Mouse (Mus musculus): ENCODE data around the gene Cdk12. TPM values are rescaled to one million over a fixed set of nuclear protein-coding genes. Genes with fewer than 3 reads are reported as not detected.
A peak's percentile ranks its signal among the peaks of the same experiment; 100 is the strongest.
"Not testable (repeated sequence)": the region's sequence is repeated elsewhere in the genome, so short reads cannot be mapped to it uniquely, and the experiment has no call there.

The Cdk12 gene
- polyA plus RNA-seq, 1 experiment: 18.1 TPM

DNA sequence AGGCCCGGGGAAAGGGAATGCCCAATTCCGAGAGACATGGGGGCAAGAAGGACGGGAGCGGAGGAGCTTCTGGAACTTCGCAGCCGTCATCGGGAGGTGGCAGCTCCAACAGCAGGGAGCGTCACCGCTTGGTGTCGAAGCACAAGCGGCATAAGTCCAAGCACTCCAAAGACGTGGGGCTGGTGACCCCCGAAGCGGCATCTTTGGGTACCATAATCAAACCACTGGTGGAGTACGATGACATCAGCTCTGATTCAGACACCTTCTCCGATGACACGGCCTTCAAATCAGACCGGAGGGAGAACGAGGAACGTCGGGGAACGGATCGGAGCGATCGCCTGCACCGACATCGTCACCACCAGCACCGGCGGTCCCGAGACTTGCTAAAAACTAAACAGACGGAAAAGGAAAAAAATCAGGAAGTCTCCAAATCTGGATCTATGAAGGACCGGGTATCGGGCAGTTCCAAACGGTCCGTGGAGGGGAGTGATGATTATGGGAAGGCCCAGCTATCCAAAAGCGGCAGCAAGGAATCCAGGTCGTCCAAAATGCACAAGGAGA is 572 bp downstream of the Cdk12 start:
- H3K27ac ChIP-seq (ENCODE audit: insufficient read depth, low read length): no peak overlapping the region
- H3K4me3 ChIP-seq (ENCODE audit: insufficient read depth, low read length): peak overlapping the region; percentile 84
- no peaks in the 10 kb centered on the region for H3K4me1 ChIP-seq (ENCODE audit: control insufficient read depth, insufficient read depth, low read length)
- no peak for TF ChIP-seq POLR2A (IDR thresholded peaks at IDR 0.05; ENCODE audit: extremely low read depth, insufficient read depth, low read length)
- TF ChIP-seq CTCF (IDR thresholded peaks at IDR 0.05; ENCODE audit: extremely low read depth, insufficient read depth, low read length): no peak

DNA sequence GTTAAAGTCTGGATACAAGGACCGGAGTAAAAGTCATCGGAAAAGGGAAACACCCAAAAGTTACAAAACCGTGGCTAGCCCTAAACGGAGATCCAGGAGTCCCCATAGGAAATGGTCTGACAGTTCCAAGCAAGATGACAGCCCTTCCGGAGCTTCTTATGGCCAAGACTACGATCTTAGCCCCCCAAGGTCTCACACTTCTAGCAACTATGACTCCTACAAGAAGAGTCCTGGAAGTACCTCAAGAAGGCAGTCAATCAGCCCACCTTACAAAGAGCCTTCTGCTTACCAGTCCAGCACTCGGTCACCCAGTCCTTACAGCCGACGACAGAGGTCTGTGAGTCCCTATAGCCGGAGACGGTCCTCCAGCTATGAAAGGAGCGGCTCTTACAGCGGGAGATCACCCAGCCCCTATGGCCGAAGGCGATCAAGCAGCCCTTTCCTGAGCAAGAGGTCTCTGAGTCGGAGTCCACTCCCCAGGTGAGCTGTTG is 1.1 kb downstream of the Cdk12 start:
- TF ChIP-seq CTCF (IDR thresholded peaks at IDR 0.05; ENCODE audit: extremely low read depth, insufficient read depth, low read length) (no peak), POLR2A (IDR thresholded peaks at IDR 0.05; ENCODE audit: extremely low read depth, insufficient read depth, low read length) (no peak)
- Histone ChIP-seq H3K4me3 (ENCODE audit: insufficient read depth, low read length) (peak overlapping the region; percentile 84), H3K4me1 (ENCODE audit: control insufficient read depth, insufficient read depth, low read length) (no peaks in the 10 kb centered on the region), H3K27ac (ENCODE audit: insufficient read depth, low read length) (no peak overlapping the region)

DNA sequence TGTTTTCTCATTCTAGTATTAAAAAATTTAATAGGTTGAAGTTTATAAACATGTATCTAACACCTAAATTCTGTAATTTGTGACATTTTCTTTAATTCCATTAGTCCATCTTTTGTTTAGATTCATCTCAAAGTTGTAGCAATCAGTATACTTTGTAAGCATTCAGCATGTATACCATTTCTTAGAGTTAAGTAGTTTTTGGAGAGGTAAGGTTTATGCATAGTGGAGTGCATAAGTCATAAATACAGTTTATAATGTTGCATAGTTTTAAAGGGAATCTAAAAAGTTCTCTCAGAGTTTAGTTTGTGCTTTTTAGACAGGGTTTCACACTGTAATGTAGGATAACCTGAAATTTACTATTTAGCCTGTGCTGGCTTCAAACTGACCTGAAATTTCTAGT is 2.6 kb downstream of the Cdk12 start:
- Histone ChIP-seq H3K4me3 (ENCODE audit: insufficient read depth, low read length) (peak overlapping the region; percentile 84; the same call in 1 of the 2 replicates), H3K27ac (ENCODE audit: insufficient read depth, low read length) (no peak overlapping the region), H3K4me1 (ENCODE audit: control insufficient read depth, insufficient read depth, low read length) (no peaks in the 10 kb centered on the region)
- TF ChIP-seq CTCF (IDR thresholded peaks at IDR 0.05; ENCODE audit: extremely low read depth, insufficient read depth, low read length) (no peak), POLR2A (IDR thresholded peaks at IDR 0.05; ENCODE audit: extremely low read depth, insufficient read depth, low read length) (no peak)

DNA sequence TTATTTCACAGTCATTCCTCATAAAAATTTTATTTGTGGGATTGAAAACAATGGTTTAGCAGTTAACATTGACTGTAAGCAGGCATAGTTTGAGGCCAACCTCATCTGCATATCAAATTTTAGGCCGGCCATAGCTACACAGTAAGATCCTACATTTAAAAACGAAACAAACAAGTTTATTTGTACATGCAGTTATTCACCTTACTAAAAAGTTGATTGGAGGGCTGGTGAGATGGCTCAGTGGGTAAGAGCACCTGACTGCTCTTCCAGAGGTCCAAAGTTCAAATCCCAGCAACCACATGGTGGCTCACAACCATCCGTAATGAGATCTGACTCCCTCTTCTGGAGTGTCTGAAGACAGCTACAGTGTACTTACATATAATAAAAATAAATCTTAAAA is 3.4 kb downstream of the Cdk12 start:
- not testable (repeated sequence) for H3K4me3 ChIP-seq (ENCODE audit: insufficient read depth, low read length); H3K4me1 ChIP-seq (ENCODE audit: control insufficient read depth, insufficient read depth, low read length); H3K27ac ChIP-seq (ENCODE audit: insufficient read depth, low read length)

DNA sequence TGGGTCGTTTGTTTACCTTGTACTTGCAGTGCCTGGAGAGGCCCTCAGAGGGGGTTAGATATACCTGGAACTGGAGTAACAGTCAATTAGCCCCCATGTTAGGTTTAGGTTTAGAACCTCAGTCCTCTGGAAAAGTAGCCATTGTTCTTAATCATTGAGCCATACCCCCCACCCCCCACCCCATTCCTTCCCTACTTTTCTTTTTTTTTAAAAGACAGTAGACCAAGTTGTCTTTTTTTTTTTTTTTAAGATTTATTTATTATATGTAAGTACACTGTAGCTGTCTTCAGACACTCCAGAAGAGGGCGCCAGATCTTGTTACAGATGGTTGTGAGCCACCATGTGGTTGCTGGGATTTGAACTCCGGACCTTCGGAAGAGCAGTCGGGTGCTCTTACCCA is 6.8 kb downstream of the Cdk12 start:
- H3K4me3 ChIP-seq (ENCODE audit: insufficient read depth, low read length); H3K4me1 ChIP-seq (ENCODE audit: control insufficient read depth, insufficient read depth, low read length); H3K27ac ChIP-seq (ENCODE audit: insufficient read depth, low read length): not testable (repeated sequence)

DNA sequence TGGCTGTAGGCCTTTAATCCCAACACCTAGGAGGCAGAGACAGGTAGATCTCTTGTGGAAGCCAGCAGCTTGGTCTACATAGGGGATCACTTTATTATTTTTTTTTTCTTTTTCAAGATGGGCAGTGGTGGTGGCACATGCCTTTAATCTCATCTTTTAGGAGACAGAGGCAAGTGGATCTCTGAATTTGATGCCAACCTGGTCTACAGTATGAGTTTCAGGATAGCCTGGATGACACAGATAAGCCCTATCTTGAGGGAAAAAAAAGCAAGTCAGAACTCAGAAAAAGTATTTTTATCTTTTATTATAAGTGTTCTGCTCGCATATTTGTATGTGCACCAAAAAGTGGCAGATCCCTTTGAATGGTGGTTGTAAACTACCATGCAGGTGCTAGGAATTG is 10.5 kb downstream of the Cdk12 start:
- no peak overlapping the region for H3K27ac ChIP-seq (ENCODE audit: insufficient read depth, low read length)
- TF ChIP-seq POLR2A (IDR thresholded peaks at IDR 0.05; ENCODE audit: extremely low read depth, insufficient read depth, low read length) (no peak), CTCF (IDR thresholded peaks at IDR 0.05; ENCODE audit: extremely low read depth, insufficient read depth, low read length) (no peak)
- no peak overlapping the region for H3K4me3 ChIP-seq (ENCODE audit: insufficient read depth, low read length)
- H3K4me1 ChIP-seq (ENCODE audit: control insufficient read depth, insufficient read depth, low read length): peaks cover 2% of the 10 kb centered on the region; the same call in 1 of the 2 replicates

DNA sequence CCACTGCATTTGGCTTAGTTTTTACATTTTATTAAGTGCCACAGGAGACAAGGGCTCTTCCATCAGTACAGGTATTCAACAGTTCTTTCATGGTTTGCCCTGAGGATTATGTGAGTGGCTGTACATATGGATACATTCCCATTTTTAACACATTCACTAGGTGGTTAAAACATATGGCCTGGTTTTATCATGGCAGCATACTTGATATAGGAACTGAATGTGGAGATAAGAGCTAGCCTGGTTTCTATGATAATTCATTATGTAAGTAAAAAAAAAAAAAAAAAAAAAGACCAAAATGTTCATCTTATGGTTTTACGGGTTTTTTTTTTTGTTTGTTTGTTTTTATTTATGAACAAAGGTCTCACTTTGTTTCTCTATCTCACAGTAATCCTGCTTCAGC is 23.5 kb downstream of the Cdk12 start:
- Histone ChIP-seq H3K4me1 (ENCODE audit: control insufficient read depth, insufficient read depth, low read length) (no peaks in the 10 kb centered on the region), H3K4me3 (ENCODE audit: insufficient read depth, low read length) (no peak overlapping the region), H3K27ac (ENCODE audit: insufficient read depth, low read length) (no peak overlapping the region)
- no peak for TF ChIP-seq CTCF (IDR thresholded peaks at IDR 0.05; ENCODE audit: extremely low read depth, insufficient read depth, low read length)
- TF ChIP-seq POLR2A (IDR thresholded peaks at IDR 0.05; ENCODE audit: extremely low read depth, insufficient read depth, low read length): no peak

DNA sequence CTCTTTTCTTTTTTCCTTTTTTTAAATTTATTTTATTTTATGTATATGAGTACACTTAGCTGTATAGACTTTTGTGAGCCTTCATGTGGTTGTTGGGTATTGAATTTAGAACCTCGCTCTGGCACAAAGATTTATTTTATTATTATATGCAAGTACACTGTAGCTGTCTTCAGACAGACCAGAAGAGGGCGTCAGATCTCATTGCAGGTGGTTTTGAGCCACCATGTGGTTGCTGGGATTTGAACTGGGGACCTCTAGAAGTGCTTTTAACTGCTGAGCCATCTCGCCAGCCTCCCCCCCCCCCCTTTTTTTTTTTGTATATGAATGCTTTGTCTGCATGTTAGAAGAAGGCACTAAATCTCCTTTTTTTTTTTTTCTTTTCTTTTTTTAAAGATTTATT is 35.6 kb downstream of the Cdk12 start:
- no peaks in the 10 kb centered on the region; the same call in 1 of the 2 replicates for H3K4me1 ChIP-seq (ENCODE audit: control insufficient read depth, insufficient read depth, low read length)
- TF ChIP-seq CTCF (IDR thresholded peaks at IDR 0.05; ENCODE audit: extremely low read depth, insufficient read depth, low read length) (no peak), POLR2A (IDR thresholded peaks at IDR 0.05; ENCODE audit: extremely low read depth, insufficient read depth, low read length) (no peak)
- H3K4me3 ChIP-seq (ENCODE audit: insufficient read depth, low read length): no peak overlapping the region
- H3K27ac ChIP-seq (ENCODE audit: insufficient read depth, low read length): no peak overlapping the region

DNA sequence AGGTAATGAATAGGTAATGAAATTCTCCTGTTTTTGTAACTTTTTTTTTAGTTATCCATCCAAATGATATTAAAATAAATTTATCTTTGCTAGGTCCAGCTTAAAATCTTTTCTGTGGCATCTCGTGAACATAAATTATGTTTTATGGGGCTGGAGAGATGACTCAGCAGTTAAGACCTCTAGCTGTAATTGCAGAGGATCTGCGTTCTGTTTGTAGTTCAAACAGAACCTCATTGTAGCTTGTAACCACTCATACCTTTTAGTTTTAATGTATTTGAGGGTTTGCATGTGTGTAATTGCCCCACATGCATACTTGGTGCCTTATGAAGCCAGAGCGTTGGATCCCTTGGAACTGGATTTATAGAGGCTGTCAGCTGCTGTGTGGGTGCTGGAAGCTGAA is 36.1 kb downstream of the Cdk12 start:
- H3K27ac ChIP-seq (ENCODE audit: insufficient read depth, low read length): no peak overlapping the region
- TF ChIP-seq CTCF (IDR thresholded peaks at IDR 0.05; ENCODE audit: extremely low read depth, insufficient read depth, low read length) (no peak), POLR2A (IDR thresholded peaks at IDR 0.05; ENCODE audit: extremely low read depth, insufficient read depth, low read length) (no peak)
- H3K4me1 ChIP-seq (ENCODE audit: control insufficient read depth, insufficient read depth, low read length): no peaks in the 10 kb centered on the region; the same call in 1 of the 2 replicates
- H3K4me3 ChIP-seq (ENCODE audit: insufficient read depth, low read length): no peak overlapping the region

DNA sequence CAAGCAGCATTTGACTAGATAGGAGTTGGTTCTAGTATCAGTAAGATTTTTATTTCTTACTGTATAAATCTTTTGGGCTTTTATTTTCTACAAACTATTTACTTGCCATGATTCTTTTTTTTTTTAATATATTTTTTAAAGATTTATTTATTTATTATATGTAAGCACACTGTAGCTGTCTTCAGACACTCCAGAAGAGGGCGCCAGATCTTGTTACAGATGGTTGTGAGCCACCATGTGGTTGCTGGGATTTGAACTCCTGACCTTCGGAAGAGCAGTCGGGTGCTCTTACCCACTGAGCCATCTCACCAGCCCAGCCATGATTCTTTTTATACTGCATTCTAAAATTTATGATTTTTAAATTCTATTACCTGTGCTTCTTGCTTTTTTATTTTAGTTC is 40.1 kb downstream of the Cdk12 start:
- not testable (repeated sequence) for H3K27ac ChIP-seq (ENCODE audit: insufficient read depth, low read length); H3K4me1 ChIP-seq (ENCODE audit: control insufficient read depth, insufficient read depth, low read length); H3K4me3 ChIP-seq (ENCODE audit: insufficient read depth, low read length)

DNA sequence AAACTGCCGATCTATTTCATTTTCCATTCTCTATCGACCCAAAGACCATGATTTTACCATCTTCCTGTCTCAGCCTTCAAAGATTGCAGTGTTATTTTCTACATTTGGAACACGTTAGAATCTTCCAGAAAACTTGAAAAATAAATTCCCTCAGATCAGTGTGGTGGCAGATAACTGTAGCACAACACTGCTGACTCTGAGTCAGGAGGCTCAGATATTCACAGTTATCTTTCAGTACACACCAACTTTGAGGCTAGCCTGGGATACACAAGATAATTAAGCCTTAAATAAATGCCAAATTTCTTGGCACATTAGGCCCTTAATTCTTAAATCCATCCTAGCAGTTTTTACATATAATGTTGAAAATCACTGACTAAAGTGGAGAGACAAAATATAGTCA is 41.6 kb downstream of the Cdk12 start:
- Histone ChIP-seq H3K4me3 (ENCODE audit: insufficient read depth, low read length) (no peak overlapping the region), H3K27ac (ENCODE audit: insufficient read depth, low read length) (no peak overlapping the region), H3K4me1 (ENCODE audit: control insufficient read depth, insufficient read depth, low read length) (no peaks in the 10 kb centered on the region)
- TF ChIP-seq CTCF (IDR thresholded peaks at IDR 0.05; ENCODE audit: extremely low read depth, insufficient read depth, low read length) (no peak), POLR2A (IDR thresholded peaks at IDR 0.05; ENCODE audit: extremely low read depth, insufficient read depth, low read length) (no peak)

All from cortical plate, adult 2 months (tissue).